Mouse (Mus musculus): Measurements from ENCODE around the gene Plac1.
A peak's percentile ranks its signal among the peaks of the same experiment; 100 is the strongest.

GRCm38 (mm10) chrX:53237971-53238370 is 1.9 kb downstream of the Plac1 start:
- TF ChIP-seq CTCF (IDR thresholded peaks at IDR 0.05 in 2 of 3, conservative IDR thresholded peaks at IDR 0.05 in 1 of 3; ENCODE audit: control insufficient read depth in 1 of 3, insufficient read depth in 1 of 3, low read depth in 2 of 3, low read length in 3 of 3, poor library complexity in 1 of 3, severe bottlenecking in 1 of 3) = peak; percentile 37 to 43 (median 41); a peak in 5 of 6 replicates
- TF ChIP-seq JUND (IDR thresholded peaks at IDR 0.05; ENCODE audit: low read depth, low read length) = no peak
- no peak for TF ChIP-seq USF1 (IDR thresholded peaks at IDR 0.05; ENCODE audit: low read depth, low read length)
- no peak for TF ChIP-seq EP300 (IDR thresholded peaks at IDR 0.05; ENCODE audit: low read depth in 1 of 2, low read length in 2 of 2)
- no peak for TF ChIP-seq CHD1 (IDR thresholded peaks at IDR 0.05; ENCODE audit: low read depth, low read length)
- TF ChIP-seq MAZ (IDR thresholded peaks at IDR 0.05; ENCODE audit: low read depth, low read length) = no peak
- TF ChIP-seq MEF2A (IDR thresholded peaks at IDR 0.05; ENCODE audit: extremely low read depth, insufficient replicate concordance, low read depth, low read length, poor library complexity, severe bottlenecking) = no peak
- no peak for TF ChIP-seq POLR2AphosphoS2 (IDR thresholded peaks at IDR 0.05; ENCODE audit: low read length)
- TF ChIP-seq GABPA (IDR thresholded peaks at IDR 0.05; ENCODE audit: low read depth, low read length) = no peak
- TF ChIP-seq BHLHE40 (IDR thresholded peaks at IDR 0.05; ENCODE audit: borderline replicate concordance, low read depth, low read length) = no peak
- no peak for TF ChIP-seq MYB (IDR thresholded peaks at IDR 0.05; ENCODE audit: low read depth, low read length)
